Mouse (Mus musculus) heart, embryonic 15.5 days (tissue): ENCODE results near the gene Zfyve16. TPM values are rescaled to one million over a fixed set of nuclear protein-coding genes. Genes with fewer than 3 reads are reported as not detected.
A peak's percentile ranks its signal among the peaks of the same experiment; 100 is the strongest.

ENCODE experiments used
- ATAC-seq: fragments of 200-750 bp; cut with Nextera tagmentation; replicated peaks from 2 replicates; pipeline ENCODE4 v1.8.0; 2017; ENCODE audit warnings: low read depth, moderate TSS enrichment; ENCODE audit not compliant: insufficient number of reproducible peaks, insufficient read depth, low FRiP score
- H3K27ac ChIP-seq: fragments of 300-500 bp; sonication (generic); 2 replicates; pipeline ENCODE4 v1.5.1; 2015; ENCODE audit warnings: mild to moderate bottlenecking, inconsistent platforms
- H3K27me3 ChIP-seq: fragments of 300-500 bp; sonication (generic); 2 replicates; pipeline ENCODE4 v1.6.1; 2015; ENCODE audit warnings: inconsistent platforms
- H3K36me3 ChIP-seq: fragments of 300-500 bp; sonication (generic); 2 replicates; pipeline ENCODE4 v1.6.1; 2015; ENCODE audit warnings: mild to moderate bottlenecking, inconsistent platforms
- H3K4me1 ChIP-seq: fragments of 300-500 bp; sonication (generic); replicated peaks from 2 replicates; pipeline ENCODE4 v1.6.1; 2015; ENCODE audit warnings: inconsistent platforms
- H3K4me2 ChIP-seq: fragments of 300-500 bp; sonication (generic); 2 replicates; pipeline ENCODE4 v1.6.1; 2015; ENCODE audit warnings: inconsistent platforms, mild to moderate bottlenecking, moderate library complexity
- H3K4me3 ChIP-seq: fragments of 300-500 bp; sonication (generic); 2 replicates; pipeline ENCODE4 v1.5.1; 2015; ENCODE audit warnings: mild to moderate bottlenecking, inconsistent platforms
- H3K9ac ChIP-seq: fragments of 300-500 bp; sonication (generic); 2 replicates; pipeline ENCODE4 v1.6.1; 2015; ENCODE audit warnings: mild to moderate bottlenecking, inconsistent platforms
- H3K9me3 ChIP-seq: fragments of 300-500 bp; sonication (generic); replicated peaks from 2 replicates; pipeline ENCODE4 v1.6.1; 2016; ENCODE audit warnings: inconsistent platforms
- WGBS: fragments of 180-500 bp; shearing (Covaris S2); methylation state at CpG from one replicate; pipeline ENCODE4 v1.1.7; 2015; ENCODE audit warnings: mixed read lengths; 5-methylcytosine and 5-hydroxymethylcytosine counted together
- polyA plus RNA-seq: library from polyadenylated mRNA; unstranded; fragments of >200 nt; fragmentation: Nextera tagmentation; extraction: Ambion mirVana; gene quantifications from 2 replicates; pipeline ENCODE4 v1.2.1, GENCODE M21; 2015

Zfyve16 gene
- polyA plus RNA-seq, 1 experiment from 2014 or later, result 6.9 TPM

DNA sequence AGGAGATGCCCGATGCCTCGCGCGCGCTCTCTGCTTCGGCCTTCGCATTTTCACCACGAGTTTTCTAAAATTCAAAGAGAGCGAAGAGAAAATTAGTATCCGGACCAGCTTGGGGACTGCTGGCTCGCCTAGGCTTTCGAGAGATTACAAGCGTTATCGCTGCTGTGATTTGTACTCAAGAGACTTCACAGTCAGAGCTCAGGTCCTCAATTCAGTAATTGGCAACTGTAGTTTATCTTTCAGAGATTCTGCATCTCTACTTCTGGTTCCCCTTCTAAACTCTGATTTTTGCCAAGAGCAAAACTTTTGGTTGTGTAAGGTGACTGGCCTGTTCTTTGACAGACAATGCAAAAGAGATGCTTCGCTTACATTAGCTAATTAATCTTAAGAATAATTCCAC is 569 bp upstream of the Zfyve16 start:
- Histone ChIP-seq H3K4me3 (peak overlapping the region; percentile 80), H3K4me2 (peak overlapping the region; percentile 65), H3K36me3 (no peaks in the 10 kb centered on the region), H3K27ac (peak overlapping the region; percentile 98), H3K9ac (peak overlapping the region; percentile 85), H3K27me3 (no peaks in the 10 kb centered on the region), H3K4me1 (peaks cover 8% of the 10 kb centered on the region), H3K9me3 (no peaks in the 10 kb centered on the region)
- ATAC-seq, result no peak
- 4% methylated on average over 15 of the region's 15 CpGs for whole genome bisulfite sequencing

DNA sequence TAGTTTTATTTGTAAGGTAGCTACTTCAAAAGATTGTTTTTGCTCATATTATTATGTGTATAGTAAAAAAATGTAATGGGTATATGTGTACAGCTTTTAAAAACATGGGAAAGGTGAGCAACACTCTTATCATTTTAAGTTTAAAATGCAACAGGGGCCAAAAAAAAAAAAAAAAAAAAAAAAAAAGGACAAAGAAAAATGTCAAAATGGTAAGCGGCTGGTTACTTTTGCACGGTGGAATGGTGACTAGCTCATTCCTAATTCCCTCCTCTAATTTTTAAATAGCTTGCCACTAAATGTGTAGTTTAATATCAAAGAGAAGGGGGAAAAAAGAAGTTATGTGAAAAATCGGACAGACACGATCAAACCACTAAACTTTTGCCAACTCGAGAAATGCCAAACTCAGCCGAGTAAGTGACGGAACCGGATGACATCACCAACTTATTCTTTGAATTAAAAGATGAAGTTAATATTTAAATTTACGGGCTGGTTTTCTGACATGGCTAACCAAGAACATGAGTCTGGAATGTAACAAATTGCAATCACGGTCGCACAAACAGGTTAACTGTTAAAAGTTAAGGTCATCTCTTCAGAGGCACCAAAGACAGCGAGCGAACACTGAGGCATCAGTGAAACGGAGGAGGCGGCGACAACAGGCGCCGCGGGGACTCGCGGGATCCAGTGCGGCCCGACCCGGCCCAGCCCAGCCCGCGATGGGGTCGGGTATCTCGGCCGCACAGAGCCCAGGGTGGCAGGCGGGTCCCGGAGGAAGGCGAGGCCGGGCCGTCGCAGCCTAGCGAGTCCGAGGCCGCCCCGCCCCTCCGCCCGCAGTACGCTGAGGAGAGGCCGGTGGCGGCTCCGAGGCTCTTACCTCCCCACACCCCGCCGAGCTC is 594 bp downstream of the Zfyve16 start:
- H3K4me1 ChIP-seq, result peaks cover 8% of the 10 kb centered on the region
- H3K27me3 ChIP-seq, result no peaks in the 10 kb centered on the region
- peak; percentile 87 for ATAC-seq

DNA sequence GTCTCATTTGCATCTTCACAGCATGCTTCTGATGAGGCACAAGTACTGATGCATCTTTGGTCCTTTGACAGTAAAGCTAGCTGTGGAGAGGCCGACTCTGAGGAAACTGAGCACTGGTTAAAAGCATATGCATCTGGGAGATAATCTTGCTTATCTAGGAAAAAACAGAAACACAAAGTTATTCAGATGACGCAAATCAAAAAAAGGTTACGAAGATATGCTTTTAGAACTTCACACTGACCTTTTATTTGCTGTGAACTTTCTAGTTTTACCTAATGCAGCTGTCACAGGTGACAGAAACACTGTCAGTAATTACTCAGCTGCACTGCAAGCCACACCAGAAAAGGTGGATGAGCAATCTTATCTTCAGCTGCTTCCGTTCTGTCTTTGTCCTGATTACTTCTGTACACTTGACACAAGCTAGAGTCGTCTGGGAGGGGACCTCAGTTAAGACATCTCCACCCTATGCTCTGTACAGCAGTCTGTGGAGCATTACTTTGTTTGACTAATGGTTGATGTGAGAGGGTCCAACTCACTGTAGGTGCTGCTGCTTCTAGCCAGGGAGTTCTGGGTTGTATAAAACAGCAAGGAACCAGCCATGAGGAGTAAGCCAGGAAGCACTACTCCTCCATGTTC is 7.4 kb downstream of the Zfyve16 start:
- Histone ChIP-seq H3K4me1 (no peaks in the 10 kb centered on the region), H3K27me3 (no peaks in the 10 kb centered on the region), H3K36me3 (peaks cover 28% of the 10 kb centered on the region), H3K4me2 (no peak overlapping the region), H3K4me3 (no peak overlapping the region), H3K27ac (no peak overlapping the region), H3K9me3 (no peaks in the 10 kb centered on the region), H3K9ac (no peak overlapping the region)
- 66% methylated on average over 5 of the region's 5 CpGs for WGBS
- no peak for ATAC-seq

More for the DNA sequence above, 594 bp downstream of the Zfyve16 start:
- H3K9ac ChIP-seq, result peak overlapping the region; percentile 85
- no peaks in the 10 kb centered on the region for H3K9me3 ChIP-seq
- peak overlapping the region; percentile 80 for H3K4me3 ChIP-seq
- 2% methylated on average over 33 of the region's 47 CpGs for WGBS
- peak overlapping the region; percentile 98 for H3K27ac ChIP-seq
- peak overlapping the region; percentile 65 for H3K4me2 ChIP-seq
- no peaks in the 10 kb centered on the region for H3K36me3 ChIP-seq

DNA sequence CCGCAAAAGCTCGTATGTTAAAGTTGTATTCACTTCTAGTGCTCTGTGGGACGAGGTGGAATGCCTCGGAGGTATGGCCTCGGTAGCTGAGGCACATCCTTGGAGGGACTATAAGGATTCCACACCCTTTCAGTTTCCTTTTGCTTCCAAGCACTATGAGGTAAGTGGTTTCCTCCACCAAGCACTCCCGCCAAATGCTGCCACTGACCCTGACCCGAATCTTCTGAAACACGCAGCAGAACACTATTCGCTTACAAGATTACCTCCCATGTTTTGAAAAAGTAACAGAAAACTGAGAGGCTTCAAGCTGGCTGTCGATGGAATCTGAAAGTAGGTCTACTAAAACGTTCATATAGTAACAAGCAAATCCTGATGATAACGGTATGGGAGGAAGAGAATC is 25.8 kb downstream of the Zfyve16 start:
- Histone ChIP-seq H3K36me3 (peaks cover 47% of the 10 kb centered on the region), H3K4me1 (no peaks in the 10 kb centered on the region), H3K9me3 (no peaks in the 10 kb centered on the region), H3K27ac (no peak overlapping the region), H3K9ac (no peak overlapping the region), H3K27me3 (no peaks in the 10 kb centered on the region), H3K4me2 (no peak overlapping the region), H3K4me3 (no peak overlapping the region)
- no peak for ATAC-seq
- WGBS, result 82% methylated on average over 12 of the region's 12 CpGs

DNA sequence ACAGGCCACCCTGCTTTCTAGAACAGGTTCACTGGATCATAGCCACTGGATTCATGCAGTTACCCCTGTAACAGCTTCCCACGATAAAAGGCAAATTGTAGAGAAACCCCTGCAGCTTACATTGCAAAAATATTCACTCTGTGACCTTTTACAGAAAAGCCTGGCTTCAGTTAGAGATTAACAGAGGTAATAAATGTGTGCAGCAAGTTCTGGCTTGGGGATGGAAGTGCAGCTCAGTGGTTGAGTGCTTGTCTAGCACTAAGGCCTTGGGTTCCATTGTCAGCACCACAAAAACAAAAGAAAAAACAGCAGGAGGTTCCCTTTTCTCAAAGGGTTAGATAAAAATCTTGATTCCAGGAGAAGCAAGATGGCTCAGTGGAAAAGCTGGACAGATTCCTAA is 38.7 kb downstream of the Zfyve16 start:
- no peaks in the 10 kb centered on the region for H3K4me1 ChIP-seq
- H3K4me2 ChIP-seq, result no peak overlapping the region
- no peaks in the 10 kb centered on the region for H3K27me3 ChIP-seq
- ATAC-seq, result no peak
- H3K9ac ChIP-seq, result no peak overlapping the region
- WGBS, result 93% methylated on average over 1 of the region's 1 CpGs
- H3K4me3 ChIP-seq, result no peak overlapping the region
- H3K9me3 ChIP-seq, result no peaks in the 10 kb centered on the region
- H3K36me3 ChIP-seq, result peaks cover 22% of the 10 kb centered on the region
- no peak overlapping the region for H3K27ac ChIP-seq

DNA sequence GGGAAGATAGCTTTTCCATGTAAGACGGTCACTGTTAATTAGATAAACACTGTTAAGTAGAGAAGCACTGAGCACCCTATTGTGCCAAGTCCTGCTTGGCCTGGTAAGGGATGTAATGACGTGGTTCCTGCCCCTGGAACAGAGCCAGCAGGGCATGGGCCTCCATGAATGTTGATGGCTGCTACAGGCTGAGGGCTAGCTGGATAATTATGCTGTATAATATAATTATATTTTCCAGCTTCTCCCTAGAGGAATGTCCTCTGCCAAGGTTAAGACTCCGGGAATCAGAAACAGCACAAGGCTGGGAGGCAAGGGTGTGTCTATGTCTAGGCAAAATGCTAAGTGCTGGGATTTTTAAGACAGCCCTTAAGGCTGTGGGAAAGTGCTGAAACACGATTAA is 39.9 kb downstream of the Zfyve16 start:
- Histone ChIP-seq H3K9me3 (no peaks in the 10 kb centered on the region), H3K27ac (no peak overlapping the region), H3K36me3 (peaks cover 22% of the 10 kb centered on the region), H3K4me2 (no peak overlapping the region), H3K9ac (no peak overlapping the region), H3K4me1 (no peaks in the 10 kb centered on the region), H3K4me3 (no peak overlapping the region), H3K27me3 (no peaks in the 10 kb centered on the region)
- WGBS, result 70% methylated on average over 4 of the region's 4 CpGs
- no peak; the same call in 1 of the 2 replicates for ATAC-seq

DNA sequence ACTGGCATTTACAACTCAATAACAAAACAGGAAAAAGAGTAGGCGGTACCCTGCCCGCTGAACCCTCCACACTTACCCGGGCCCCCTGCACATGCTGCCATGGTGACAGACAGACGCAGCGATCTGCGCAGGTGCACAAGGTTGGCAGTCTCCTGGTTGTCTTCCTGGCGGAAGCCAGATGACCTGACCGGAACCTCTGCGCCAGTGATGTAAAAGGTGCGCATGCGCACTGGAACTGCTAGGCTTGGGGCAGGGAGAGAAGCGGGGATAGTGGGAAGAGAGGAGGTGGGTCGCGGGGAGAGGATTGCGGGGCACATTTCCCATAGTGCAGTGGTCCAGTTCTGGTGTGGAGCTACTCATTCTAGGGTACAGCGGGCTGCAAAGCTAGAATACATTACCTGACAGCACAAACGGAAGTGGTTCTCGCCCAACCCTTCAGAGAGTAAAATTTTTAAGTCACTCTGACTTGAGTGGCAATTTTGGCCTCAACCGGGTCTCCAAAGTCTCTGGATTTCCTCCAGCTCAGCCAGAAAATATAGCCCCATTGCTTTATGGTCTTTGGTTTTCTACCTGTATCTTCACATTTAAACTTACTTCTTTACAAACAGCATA is 46.7 kb downstream of the Zfyve16 start, which contains the start of gene Fam151b:
Fam151b (minus strand) TSS at position 164 of the 612 bp plus-strand sequence.
- no peaks in the 10 kb centered on the region for H3K4me1 ChIP-seq
- peak within 1 kb of the TSS; percentile 65 for H3K27ac ChIP-seq
- 6% methylated on average over 19 of the region's 19 CpGs for WGBS
- peak within 1 kb of the TSS; percentile 56 for H3K9ac ChIP-seq
- H3K36me3 ChIP-seq, result no peaks in the 10 kb centered on the region; the same call in 1 of the 2 replicates
- peak within 1 kb of the TSS; percentile 85 for H3K4me2 ChIP-seq
- ATAC-seq, result peak; percentile 97
- H3K4me3 ChIP-seq, result peak within 1 kb of the TSS; percentile 58
- no peaks in the 10 kb centered on the region for H3K27me3 ChIP-seq
- no peaks in the 10 kb centered on the region for H3K9me3 ChIP-seq

DNA sequence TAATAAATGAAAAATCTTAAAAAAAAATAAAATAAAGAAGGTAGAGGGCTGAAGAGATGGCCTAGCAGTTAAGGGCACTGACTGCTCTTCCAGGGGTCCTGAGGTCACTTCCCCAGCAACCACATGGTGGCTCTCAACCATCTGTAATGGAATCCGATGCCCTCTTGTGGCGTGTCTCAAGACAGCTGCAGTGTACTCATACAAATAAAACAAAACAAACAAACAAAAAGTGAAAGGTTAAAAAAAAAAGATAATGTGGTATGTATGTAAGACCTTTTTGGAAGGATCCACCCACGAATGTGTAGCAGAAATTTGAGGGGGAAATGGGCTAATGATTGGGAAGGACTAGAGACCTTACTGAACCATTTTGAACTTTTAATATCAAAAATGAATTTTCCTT is 47.3 kb downstream of the Zfyve16 start:
- H3K9me3 ChIP-seq, result no peaks in the 10 kb centered on the region
- H3K9ac ChIP-seq, result peak overlapping the region; percentile 56
- 11% methylated on average over 3 of the region's 3 CpGs for WGBS
- H3K36me3 ChIP-seq, result no peaks in the 10 kb centered on the region; the same call in 1 of the 2 replicates
- H3K4me1 ChIP-seq, result no peaks in the 10 kb centered on the region
- ATAC-seq, result peak; percentile 58
- peak overlapping the region; percentile 85 for H3K4me2 ChIP-seq
- H3K27me3 ChIP-seq, result no peaks in the 10 kb centered on the region
- H3K27ac ChIP-seq, result peak overlapping the region; percentile 65; the same call in 1 of the 2 replicates
- peak overlapping the region; percentile 58 for H3K4me3 ChIP-seq

DNA sequence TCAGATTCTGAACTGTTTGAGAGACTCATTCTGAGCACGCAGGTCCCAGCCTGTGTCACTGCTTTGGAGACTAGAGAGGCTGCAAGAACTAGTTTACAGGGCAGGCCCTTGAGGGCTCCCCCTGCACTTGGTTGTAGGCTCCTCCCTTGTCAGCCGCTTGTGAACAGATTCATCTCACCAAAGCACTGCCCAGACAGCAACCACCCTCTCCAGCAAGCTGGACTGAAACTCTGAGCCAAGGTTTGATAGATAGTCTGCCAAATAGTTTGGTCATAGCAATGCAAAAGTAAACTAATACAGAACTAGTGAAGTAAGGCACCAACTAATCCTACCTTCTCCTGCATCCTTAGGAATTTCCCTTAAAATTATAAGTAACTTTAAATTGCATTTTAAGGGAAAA is 60.5 kb downstream of the Zfyve16 start:
- ATAC-seq, result no peak
- no peak overlapping the region for H3K27ac ChIP-seq
- 60% methylated on average over 2 of the region's 2 CpGs for WGBS
- no peak overlapping the region for H3K9ac ChIP-seq
- no peaks in the 10 kb centered on the region for H3K4me1 ChIP-seq
- no peak overlapping the region for H3K4me3 ChIP-seq
- H3K4me2 ChIP-seq, result no peak overlapping the region
- peaks cover 10% of the 10 kb centered on the region; the same call in 1 of the 2 replicates for H3K36me3 ChIP-seq
- no peaks in the 10 kb centered on the region for H3K9me3 ChIP-seq
- H3K27me3 ChIP-seq, result no peaks in the 10 kb centered on the region

DNA sequence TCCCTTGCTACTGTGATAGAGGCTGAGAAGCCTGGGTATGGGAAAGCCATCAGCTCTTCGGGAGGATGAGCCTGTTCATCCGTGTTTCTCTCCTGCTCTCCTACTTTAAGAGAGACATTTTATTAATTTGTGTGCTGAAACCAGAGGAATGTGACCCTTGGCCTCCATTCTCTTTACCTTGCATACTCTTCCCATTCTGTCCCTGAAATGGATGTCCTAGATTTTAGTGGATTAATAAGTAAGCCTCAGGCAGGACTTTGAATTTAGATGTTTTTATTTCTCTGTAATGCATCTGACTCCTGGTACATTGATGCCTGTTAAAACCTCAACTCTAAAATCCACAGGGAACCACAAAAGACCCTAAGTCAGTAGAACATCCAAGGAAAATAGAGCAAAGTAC is 61.3 kb downstream of the Zfyve16 start:
- WGBS, result 67% methylated on average over 2 of the region's 2 CpGs

DNA sequence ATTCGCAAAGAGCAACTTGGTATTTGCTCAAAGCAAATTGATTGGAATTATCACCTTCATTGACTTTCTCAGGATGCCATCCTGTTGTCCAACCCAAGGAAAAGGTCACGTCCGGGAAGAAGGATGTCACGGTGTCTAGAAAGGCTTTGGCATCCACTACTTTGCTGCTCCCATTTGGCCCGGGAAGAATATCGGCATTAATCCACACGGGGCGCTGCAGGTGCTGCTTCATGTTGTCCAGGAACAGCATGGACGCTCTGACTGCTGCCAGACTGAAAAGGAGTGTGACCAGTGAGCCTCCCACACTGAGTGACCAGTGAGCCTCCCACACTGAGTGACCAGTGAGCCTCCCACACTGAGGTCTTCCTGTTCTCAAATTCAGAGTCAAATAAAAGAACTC is 62.8 kb downstream of the Zfyve16 start:
- WGBS, result 74% methylated on average over 9 of the region's 9 CpGs

More for the DNA sequence above, 61.3 kb downstream of the Zfyve16 start:
- Histone ChIP-seq H3K9me3 (no peaks in the 10 kb centered on the region), H3K4me3 (no peak overlapping the region), H3K36me3 (peaks cover 10% of the 10 kb centered on the region; the same call in 1 of the 2 replicates), H3K4me1 (no peaks in the 10 kb centered on the region), H3K27ac (no peak overlapping the region), H3K27me3 (no peaks in the 10 kb centered on the region), H3K9ac (no peak overlapping the region), H3K4me2 (no peak overlapping the region)
- ATAC-seq, result no peak

More for the DNA sequence above, 62.8 kb downstream of the Zfyve16 start:
- Histone ChIP-seq H3K9me3 (no peaks in the 10 kb centered on the region), H3K4me1 (no peaks in the 10 kb centered on the region), H3K27me3 (no peaks in the 10 kb centered on the region), H3K9ac (no peak overlapping the region), H3K27ac (no peak overlapping the region), H3K36me3 (peaks cover 10% of the 10 kb centered on the region; the same call in 1 of the 2 replicates), H3K4me3 (no peak overlapping the region), H3K4me2 (no peak overlapping the region)
- no peak for ATAC-seq
